ENCODE assay signal across 17 mouse cellular contexts in genomic region chr4:156021381-156021780, GRCm38 (mm10). TPM values are rescaled to one million over a fixed set of nuclear protein-coding genes. Genes with fewer than 3 reads are reported as not detected.
"Had no signal": no experiment of that assay in that cellular context is flagged by ENCODE, and none has a peak within 500 bp of the region (broad histone marks: within the 10 kb centered on the region; RNA-seq: fewer than 3 reads in every experiment).

No protein-coding gene starts in this region.

- H3K4me1 ChIP-seq: limb, embryonic 12.5 days; midbrain, embryonic 13.5 days; neural tube, embryonic 13.5 days had no signal

- H3K4me3 ChIP-seq: limb, embryonic 12.5 days; liver, embryonic 13.5 days; lung, embryonic 15.5 days; midbrain, embryonic 13.5 days; myocyte; neural tube, embryonic 13.5 days had no signal

- H3K9ac ChIP-seq: limb, embryonic 12.5 days; liver, embryonic 13.5 days; liver, postnatal 0 days; lung, embryonic 15.5 days; midbrain, embryonic 13.5 days; neural tube, embryonic 13.5 days had no signal

- H3K27ac ChIP-seq: limb, embryonic 12.5 days; liver, embryonic 13.5 days; lung, embryonic 15.5 days; midbrain, embryonic 13.5 days; neural tube, embryonic 13.5 days; stomach, postnatal 0 days had no signal

- H3K36me3 ChIP-seq: lung, embryonic 15.5 days had no signal

- H3K9me3 ChIP-seq: limb, embryonic 12.5 days; liver, embryonic 13.5 days; lung, embryonic 15.5 days; midbrain, embryonic 13.5 days; neural tube, embryonic 13.5 days had no signal

- H3K4me2 ChIP-seq: limb, embryonic 12.5 days; liver, embryonic 13.5 days; lung, embryonic 15.5 days; midbrain, embryonic 13.5 days; neural tube, embryonic 13.5 days had no signal

- H3K27me3 ChIP-seq: limb, embryonic 12.5 days; liver, embryonic 13.5 days; lung, embryonic 15.5 days; midbrain, embryonic 13.5 days; neural tube, embryonic 13.5 days had no signal

- ATAC-seq: intestine, embryonic 16.5 days; liver, postnatal 0 days; midbrain, embryonic 13.5 days had no signal

- DNase-seq: kidney, adult 2 months; kidney, postnatal 25 days; layer of hippocampus, postnatal 36 days; liver; liver, embryonic 13.5 days; liver, postnatal 0 days; retina, postnatal 1 day; right cerebral cortex, postnatal 14 days had no signal

RNA-seq across cellular contexts. Expression of gene Tnfrsf18, which starts 4.6 kb away (rescaled TPM):
- total RNA-seq: layer of hippocampus, postnatal 36 days; left cerebral cortex, adult 8-10 months; left cerebral cortex, postnatal 25 days had no signal

RNA-seq across cellular contexts. Expression of gene Ttll10, which starts 37.8 kb away (rescaled TPM):
- total RNA-seq: left cerebral cortex, postnatal 25 days had no signal
- polyA plus RNA-seq: midbrain, embryonic 13.5 days; myocyte; neural tube, embryonic 13.5 days had no signal
